Mouse (Mus musculus) midbrain, postnatal 0 days (tissue): ENCODE data around the gene Zfp738. TPM values are rescaled to one million over a fixed set of nuclear protein-coding genes. Genes with fewer than 3 reads are reported as not detected.

Source experiments
- ATAC-seq: fragments of 200-750 bp; cut with Nextera tagmentation; 2 replicates; pipeline ENCODE4 v1.8.0; 2017; ENCODE audit warnings: moderate number of reproducible peaks, mild to moderate bottlenecking, moderate TSS enrichment, moderate library complexity; ENCODE audit not compliant: low FRiP score
- DNase-seq: peaks from one replicate; pipeline ENCODE4 v3.0.0-alpha.2; 2015; ENCODE audit warnings: low spot score
- H3K27ac ChIP-seq: fragments of 300-500 bp; sonication (generic); 2 replicates; pipeline ENCODE4 v1.5.1; 2014; ENCODE audit warnings: low read depth, mild to moderate bottlenecking, low read length, mixed read lengths
- H3K27me3 ChIP-seq: fragments of 300-500 bp; sonication (generic); 2 replicates; pipeline ENCODE4 v1.6.1; 2014; ENCODE audit warnings: low read length, control low read depth, mixed read lengths; ENCODE audit not compliant: insufficient read depth
- H3K36me3 ChIP-seq: fragments of 300-500 bp; sonication (generic); 2 replicates; pipeline ENCODE4 v1.6.1; 2014; ENCODE audit warnings: low read length, control low read depth, mixed read lengths; ENCODE audit not compliant: insufficient read depth
- H3K4me1 ChIP-seq: fragments of 300-500 bp; sonication (generic); 2 replicates; pipeline ENCODE4 v1.6.1; 2014; ENCODE audit warnings: mild to moderate bottlenecking, control low read depth, antibody characterized with exemption, low read length, mixed read lengths; ENCODE audit not compliant: insufficient read depth
- H3K4me2 ChIP-seq: fragments of 300-500 bp; sonication (generic); 2 replicates; pipeline ENCODE4 v1.6.1; 2014; ENCODE audit warnings: low read depth, mild to moderate bottlenecking, low read length, mixed read lengths; ENCODE audit not compliant: poor library complexity, severe bottlenecking
- H3K4me3 ChIP-seq: fragments of 300-500 bp; sonication (generic); 2 replicates; pipeline ENCODE4 v1.5.1; 2014; ENCODE audit warnings: low read depth, mild to moderate bottlenecking, low read length, moderate library complexity
- H3K9ac ChIP-seq: fragments of 300-500 bp; sonication (generic); replicated peaks from 2 replicates; pipeline ENCODE4 v1.6.1; 2014; ENCODE audit warnings: mild to moderate bottlenecking, low read length, moderate library complexity, mixed read lengths; ENCODE audit not compliant: poor library complexity, severe bottlenecking
- H3K9me3 ChIP-seq: fragments of 300-500 bp; sonication (generic); 2 replicates; pipeline ENCODE4 v1.6.1; 2016; ENCODE audit warnings: low read length, control low read depth
- CTCF ChIP-seq: IDR thresholded peaks from 2 replicates; pipeline ENCODE4 v1.5.1; 2016; ENCODE audit warnings: antibody characterized with exemption, mild to moderate bottlenecking
- WGBS: fragments of 180-500 bp; shearing (Covaris S2); extraction: QIAGEN DNeasy Blood & Tissue Kit; methylation state at CpG from one replicate; pipeline ENCODE4 v1.1.7; 2014; 5-methylcytosine and 5-hydroxymethylcytosine counted together
- polyA plus RNA-seq: library from polyadenylated mRNA; unstranded; fragments of >200 nt; fragmentation: Nextera tagmentation; extraction: Ambion mirVana; gene quantifications from 2 replicates; pipeline ENCODE4 v1.2.1, GENCODE M21; 2015
- total RNA-seq: library from RNA; depleted of rRNA; stranded (reverse); fragments of >200 nt; gene quantifications from 2 replicates; pipeline ENCODE4 v1.2.3, GENCODE M21; 2014; rRNA removed

Zfp738 gene
- total and polyA plus RNA-seq, 2 experiments from 2014 or later: 10.5 to 12.6 TPM

GRCm38 (mm10) chr13:67637294-67638007 lies 49.4 kb downstream of the Zfp738 start, which contains the start of the genes Gm49345 and Zfp729a:
Gene Gm49345, minus strand, starts transcription at chr13:67637769.
Gene Zfp729a, minus strand, starts transcription at chr13:67637791.
- ATAC-seq (peak; percentile 99), DNase-seq (peak; percentile 94)
- H3K9ac ChIP-seq: peak within 1 kb of the TSS; percentile 69; the same call in 1 of the 2 replicates
- peak within 1 kb of the TSS; percentile 76 for H3K4me3 ChIP-seq
- H3K36me3 ChIP-seq: no peaks in the 10 kb centered on the region
- peak; percentile 74 for TF ChIP-seq CTCF
- no peaks in the 10 kb centered on the region for H3K27me3 ChIP-seq
- WGBS: under 1% methylated on average over 19 of the region's 19 CpGs
- H3K4me2 ChIP-seq: peak within 1 kb of the TSS; percentile 51
- no peaks in the 10 kb centered on the region for H3K4me1 ChIP-seq
- H3K27ac ChIP-seq: peak within 1 kb of the TSS; percentile 62
- H3K9me3 ChIP-seq: no peaks in the 10 kb centered on the region

- Histone ChIP-seq H3K27me3 (no peaks in the 10 kb centered on the region), H3K27ac (no peak overlapping the region), H3K4me3 (peak overlapping the region; percentile 66; the same call in 1 of the 2 replicates), H3K9me3 (no peaks in the 10 kb centered on the region), H3K4me2 (no peak overlapping the region), H3K36me3 (no peaks in the 10 kb centered on the region), H3K9ac (no peak overlapping the region), H3K4me1 (no peaks in the 10 kb centered on the region)
- DNase-seq (no peak), ATAC-seq (no peak)
- 94% methylated on average over 4 of the region's 4 CpGs for WGBS
- no peak for TF ChIP-seq CTCF
Observed at GRCm38 (mm10) chr13:67610108-67610507, 76.8 kb downstream of the Zfp738 start.

- ATAC-seq (peak; percentile 98), DNase-seq (peak; percentile 91)
- H3K27me3 ChIP-seq: no peaks in the 10 kb centered on the region
- TF ChIP-seq CTCF: peak; percentile 68
- peak within 1 kb of the TSS; percentile 74 for H3K27ac ChIP-seq
- no peaks in the 10 kb centered on the region for H3K9me3 ChIP-seq
- no peaks in the 10 kb centered on the region for H3K4me1 ChIP-seq
- H3K9ac ChIP-seq: peak within 1 kb of the TSS; percentile 48
- WGBS: 2% methylated on average over 20 of the region's 20 CpGs
- no peaks in the 10 kb centered on the region for H3K36me3 ChIP-seq
- peak within 1 kb of the TSS; percentile 54 for H3K4me2 ChIP-seq
- peak within 1 kb of the TSS; percentile 66 for H3K4me3 ChIP-seq
Observed at GRCm38 (mm10) chr13:67609066-67609876, 77.6 kb downstream of the Zfp738 start, which contains the start of gene Zfp729b. Gene Zfp729b, minus strand, starts transcription at chr13:67609707.

Other genes with a start within 250 kb of the Zfp738 start
- gene Zfp874a, start 235.4 kb downstream of the Zfp738 start, total RNA-seq: 4.7 and 6.4 TPM in 2 replicates
- 3.9 and 4.4 TPM in 2 replicates for gene Zfp874a, start 235.4 kb downstream of the Zfp738 start, polyA plus RNA-seq
- 6.3 and 12.0 TPM in 2 replicates for gene Zfp874b, start 202.8 kb downstream of the Zfp738 start, total RNA-seq
- 2.3 and 2.5 TPM in 2 replicates for gene Zfp874b, start 202.8 kb downstream of the Zfp738 start, polyA plus RNA-seq
- gene Zfp58, start 186.5 kb downstream of the Zfp738 start, total RNA-seq: 3.8 and 6.5 TPM in 2 replicates
- 4.1 and 4.4 TPM in 2 replicates for gene Zfp58, start 186.5 kb downstream of the Zfp738 start, polyA plus RNA-seq
- 0.27 TPM in 1 of 2 replicates, not detected in the other for gene Gm26965, start 160.9 kb downstream of the Zfp738 start, total RNA-seq
- 0.20 TPM in 1 of 2 replicates, not detected in the other for gene Gm26965, start 160.9 kb downstream of the Zfp738 start, polyA plus RNA-seq
- gene Zfp87, start 160.9 kb downstream of the Zfp738 start, total RNA-seq: 35.8 and 36.8 TPM in 2 replicates
- 26.2 and 31.9 TPM in 2 replicates for gene Zfp87, start 160.9 kb downstream of the Zfp738 start, polyA plus RNA-seq
- 21.7 and 22.5 TPM in 2 replicates for gene Zfp748, start 133.2 kb downstream of the Zfp738 start, total RNA-seq
- gene Zfp748, start 133.2 kb downstream of the Zfp738 start, polyA plus RNA-seq: 7.1 and 8.1 TPM in 2 replicates
- 9.4 and 11.6 TPM in 2 replicates for gene Zfp729b, start 77.4 kb downstream of the Zfp738 start, total RNA-seq
- gene Zfp729b, start 77.4 kb downstream of the Zfp738 start, polyA plus RNA-seq: 3.4 and 4.1 TPM in 2 replicates
- gene Gm49345, start 49.3 kb downstream of the Zfp738 start, total RNA-seq: not detected in 2 replicates
- gene Gm49345, start 49.3 kb downstream of the Zfp738 start, polyA plus RNA-seq: 1.5 and 1.9 TPM in 2 replicates
- 5.6 and 8.5 TPM in 2 replicates for gene Zfp729a, start 49.3 kb downstream of the Zfp738 start, total RNA-seq
- gene Zfp729a, start 49.3 kb downstream of the Zfp738 start, polyA plus RNA-seq: 1.8 and 1.9 TPM in 2 replicates
- 9.5 and 14.5 TPM in 2 replicates for gene Zfp65, start 42.1 kb upstream of the Zfp738 start, total RNA-seq
- 4.4 TPM in 2 replicates for gene Zfp65, start 42.1 kb upstream of the Zfp738 start, polyA plus RNA-seq
- gene Zfp85, start 68.2 kb upstream of the Zfp738 start, total RNA-seq: 5.4 and 6.1 TPM in 2 replicates
- gene Zfp85, start 68.2 kb upstream of the Zfp738 start, polyA plus RNA-seq: 3.6 and 4.0 TPM in 2 replicates
- gene Zfp493, start 92.6 kb upstream of the Zfp738 start, total RNA-seq: 1.5 and 2.3 TPM in 2 replicates
- 1.3 and 2.0 TPM in 2 replicates for gene Zfp493, start 92.6 kb upstream of the Zfp738 start, polyA plus RNA-seq
- 9.5 TPM in 2 replicates for gene Zfp273, start 126.7 kb upstream of the Zfp738 start, total RNA-seq
- gene Zfp273, start 126.7 kb upstream of the Zfp738 start, polyA plus RNA-seq: 8.6 and 8.9 TPM in 2 replicates
- 1.2 and 2.9 TPM in 2 replicates for gene Gm10037, start 144.0 kb upstream of the Zfp738 start, total RNA-seq
- gene Gm10037, start 144.0 kb upstream of the Zfp738 start, polyA plus RNA-seq: 5.2 and 5.5 TPM in 2 replicates
- gene BC048507, start 176.3 kb upstream of the Zfp738 start, total RNA-seq: not detected in 2 replicates
- not detected in 2 replicates for gene BC048507, start 176.3 kb upstream of the Zfp738 start, polyA plus RNA-seq